Mouse (Mus musculus) CH12.LX (cell line): ENCODE results near the gene Amotl1. TPM values are rescaled to one million over a fixed set of nuclear protein-coding genes. Genes with fewer than 3 reads are reported as not detected.
"Not testable (repeated sequence)": the region's sequence is repeated elsewhere in the genome, so short reads cannot be mapped to it uniquely, and the experiment has no call there.

Source experiments
- DNase-seq: peaks from one replicate; pipeline ENCODE4 v3.0.0-alpha.2; 2013; ENCODE audit errors: extremely low read depth
- H3K27ac ChIP-seq: 2 replicates; pipeline ENCODE4 v1.5.1; 2012; ENCODE audit warnings: low read depth, mild to moderate bottlenecking, control low read depth, moderate library complexity; ENCODE audit not compliant: insufficient read depth
- H3K27me3 ChIP-seq: replicated peaks from 2 replicates; pipeline ENCODE3; 2012; ENCODE audit warnings: inconsistent platforms
- H3K36me3 ChIP-seq, 2 experiments: replicated peaks in 1 of 2; 2 replicates each; pipeline versions ENCODE3 to v1.6.1; 2012; ENCODE audit warnings: inconsistent platforms in 1 of 2, low read length in 1 of 2, mild to moderate bottlenecking in 1 of 2, mixed read lengths in 1 of 2, moderate library complexity in 1 of 2; ENCODE audit not compliant: control insufficient read depth in 1 of 2, insufficient read depth in 1 of 2
- H3K4me1 ChIP-seq, 2 experiments: 2 replicates each; pipeline ENCODE4 v1.6.1; 2012; ENCODE audit warnings: inconsistent platforms in 1 of 2, moderate library complexity in 1 of 2; ENCODE audit not compliant: insufficient read depth in 2 of 2, control insufficient read depth in 1 of 2
- H3K4me2 ChIP-seq: 2 replicates; pipeline ENCODE4 v1.6.1; 2012; ENCODE audit warnings: low read depth, mild to moderate bottlenecking, control low read depth; ENCODE audit not compliant: poor library complexity, insufficient read depth, severe bottlenecking
- H3K4me3 ChIP-seq, 3 experiments: fragments of 150-350 bp in 1 of 3; sonication (generic) in 1 of 3; replicated peaks in 1 of 3; 2 replicates each; pipeline versions ENCODE3 to v1.5.1; 2011 to 2012; ENCODE audit warnings: low read depth in 2 of 3, low read length in 2 of 3, mild to moderate bottlenecking in 2 of 3, moderate library complexity in 2 of 3, control low read depth in 1 of 3, improper control_type of control experiment in 1 of 3, inconsistent platforms in 1 of 3, mixed read lengths in 1 of 3; ENCODE audit not compliant: poor library complexity in 1 of 3
- H3K79me2 ChIP-seq: replicated peaks from 2 replicates; pipeline ENCODE4 v1.6.1; 2012; ENCODE audit warnings: mild to moderate bottlenecking, moderate library complexity; ENCODE audit not compliant: control insufficient read depth, poor library complexity, insufficient read depth, severe bottlenecking; ENCODE audit errors: extremely low read depth
- H3K9ac ChIP-seq: 2 replicates; pipeline ENCODE4 v1.6.1; 2012; ENCODE audit warnings: low read depth, mild to moderate bottlenecking, control low read depth, moderate library complexity; ENCODE audit not compliant: insufficient read depth
- H3K9me3 ChIP-seq: replicated peaks from 2 replicates; pipeline ENCODE3; 2012; ENCODE audit warnings: low read length, inconsistent platforms, mixed read lengths
- BHLHE40 ChIP-seq: IDR thresholded peaks from 2 replicates; pipeline ENCODE4 v1.6.1; 2011; ENCODE audit warnings: mild to moderate bottlenecking, low read depth, low read length, improper control_type of control experiment
- CHD2 ChIP-seq: IDR thresholded peaks from 2 replicates; pipeline ENCODE4 v1.6.1; 2011; ENCODE audit warnings: low read length, improper control_type of control experiment
- CTCF ChIP-seq, 2 experiments: IDR thresholded peaks in 1 of 2; conservative IDR thresholded peaks in 1 of 2; 2 replicates each; pipeline ENCODE4 v1.5.1; 2011 to 2012; ENCODE audit warnings: low read depth in 2 of 2, low read length in 2 of 2, improper control_type of control experiment in 1 of 2, inconsistent platforms in 1 of 2, mild to moderate bottlenecking in 1 of 2, moderate library complexity in 1 of 2
- ELF1 ChIP-seq: IDR thresholded peaks from 2 replicates; pipeline ENCODE4 v1.6.1; 2014; ENCODE audit warnings: low read depth, mild to moderate bottlenecking, inconsistent platforms, low read length, improper control_type of control experiment
- ETS1 ChIP-seq: conservative IDR thresholded peaks from 2 replicates; pipeline ENCODE4 v1.6.1; 2012; ENCODE audit warnings: low read depth, mild to moderate bottlenecking, inconsistent platforms, low read length, improper control_type of control experiment, moderate library complexity
- GABPA ChIP-seq: IDR thresholded peaks from 2 replicates; pipeline ENCODE4 v1.6.1; 2012; ENCODE audit warnings: low read depth, low read length, improper control_type of control experiment, inconsistent platforms; ENCODE audit not compliant: insufficient replicate concordance
- HCFC1 ChIP-seq: IDR thresholded peaks from 2 replicates; pipeline ENCODE4 v1.6.1; 2012; ENCODE audit warnings: low read depth, mild to moderate bottlenecking, inconsistent platforms, low read length, improper control_type of control experiment
- IRF4 ChIP-seq: IDR thresholded peaks from 2 replicates; pipeline ENCODE4 v1.6.1; 2014; ENCODE audit warnings: low read depth, mild to moderate bottlenecking, inconsistent platforms, low read length, improper control_type of control experiment
- KAT2A ChIP-seq: IDR thresholded peaks from 2 replicates; pipeline ENCODE4 v1.6.1; 2012; ENCODE audit warnings: low read length, improper control_type of control experiment, inconsistent platforms; ENCODE audit not compliant: insufficient replicate concordance
- MAZ ChIP-seq: IDR thresholded peaks from 2 replicates; pipeline ENCODE4 v1.6.1; 2012; ENCODE audit warnings: low read depth, mild to moderate bottlenecking, inconsistent platforms, low read length, improper control_type of control experiment, moderate library complexity
- MEF2A ChIP-seq: IDR thresholded peaks from 2 replicates; pipeline ENCODE4 v1.6.1; 2014; ENCODE audit warnings: low read depth, mild to moderate bottlenecking, inconsistent platforms, low read length, improper control_type of control experiment, borderline replicate concordance
- MXI1 ChIP-seq: IDR thresholded peaks from 2 replicates; pipeline ENCODE4 v1.6.1; 2011; ENCODE audit warnings: mild to moderate bottlenecking, low read depth, low read length, improper control_type of control experiment
- MYC ChIP-seq: IDR thresholded peaks from 2 replicates; pipeline ENCODE4 v1.6.1; 2011; ENCODE audit warnings: low read depth, mild to moderate bottlenecking, improper control_type of control experiment, low read length
- NELFE ChIP-seq: IDR thresholded peaks from 2 replicates; pipeline ENCODE4 v1.6.1; 2011; ENCODE audit warnings: low read depth, low read length, improper control_type of control experiment
- SIN3A ChIP-seq: IDR thresholded peaks from 2 replicates; pipeline ENCODE4 v1.6.1; 2012; ENCODE audit warnings: low read length, improper control_type of control experiment, inconsistent platforms
- SMC3 ChIP-seq: IDR thresholded peaks from 2 replicates; pipeline ENCODE4 v1.6.1; 2011; ENCODE audit warnings: low read depth, low read length, improper control_type of control experiment
- UBTF ChIP-seq: IDR thresholded peaks from 2 replicates; pipeline ENCODE4 v1.6.1; 2012; ENCODE audit warnings: low read depth, mild to moderate bottlenecking, inconsistent platforms, low read length, improper control_type of control experiment, moderate library complexity
- USF2 ChIP-seq: conservative IDR thresholded peaks from 2 replicates; pipeline ENCODE4 v1.6.1; 2011; ENCODE audit warnings: low read depth, low read length, improper control_type of control experiment
- ZC3H11A ChIP-seq: IDR thresholded peaks from 2 replicates; pipeline ENCODE4 v1.6.1; 2012; ENCODE audit warnings: low read depth, mild to moderate bottlenecking, inconsistent platforms, low read length, improper control_type of control experiment
- ZMIZ1 ChIP-seq: IDR thresholded peaks from 2 replicates; pipeline ENCODE4 v1.6.1; 2012; ENCODE audit warnings: low read depth, mild to moderate bottlenecking, inconsistent platforms, low read length, improper control_type of control experiment
- ZNF384 ChIP-seq: IDR thresholded peaks from 2 replicates; pipeline ENCODE4 v1.6.1; 2012; ENCODE audit warnings: low read depth, low read length, improper control_type of control experiment, inconsistent platforms
- dilution Hi-C: fragments of 300-500 bp; cut with MboI; formaldehyde crosslinking; loops from 2 replicates; pipeline ENCODE4 v1.14.3; 2020; ENCODE audit warnings: low sequenced_read_pairs; ENCODE audit not compliant: extremely low pct_unique_long_range_greater_than_20kb, extremely low pct_ligation_motif_present
- in situ Hi-C: fragments of 300-500 bp; cut with MboI; formaldehyde crosslinking; loops from 3 replicates; pipeline ENCODE4 v1.14.3; 2019; ENCODE audit warnings: low sequenced_read_pairs, low pct_ligation_motif_present, low pct_unique_long_range_greater_than_20kb, mixed read lengths
- polyA plus RNA-seq: library from polyadenylated mRNA; unstranded; fragments of >175 nt; gene quantifications from 2 replicates; pipeline ENCODE4 v1.2.1, GENCODE M21; 2012; ENCODE audit warnings: low read depth; ENCODE audit not compliant: insufficient read length
- total RNA-seq, 2 experiments: library from RNA; depleted of rRNA; stranded (reverse); fragments of 300-350 nt in 1 of 2; fragments of >200 nt in 1 of 2; gene quantifications; 2 replicates each; pipeline ENCODE4 v1.2.3; 2012 to 2014

Amotl1 gene
- total and polyA plus RNA-seq, 3 experiments: 0.93 to 2.7 (median 1.2) TPM

GRCm38 (mm10) chr9:14673109-14673508 is 28.3 kb upstream of the Amotl1 start:
- H3K27ac ChIP-seq: no peak overlapping the region
- TF ChIP-seq NELFE (no peak), SIN3A (no peak), HCFC1 (no peak), ZMIZ1 (no peak), UBTF (no peak), KAT2A (no peak), IRF4 (no peak)
- TF ChIP-seq, all 38 proteins: peak for 0
- Histone ChIP-seq H3K36me3 (no peaks in the 10 kb centered on the region), H3K4me1 (no peaks in the 10 kb centered on the region), H3K9me3 (no peaks in the 10 kb centered on the region), H3K79me2 (no peaks in the 10 kb centered on the region), H3K4me2 (no peak overlapping the region), H3K27me3 (no peaks in the 10 kb centered on the region), H3K4me3 (no peak overlapping the region), H3K9ac (no peak overlapping the region)
- in situ Hi-C loops: no loop called here
- no peak for DNase-seq
- dilution Hi-C loops: no loop called here

DNA sequence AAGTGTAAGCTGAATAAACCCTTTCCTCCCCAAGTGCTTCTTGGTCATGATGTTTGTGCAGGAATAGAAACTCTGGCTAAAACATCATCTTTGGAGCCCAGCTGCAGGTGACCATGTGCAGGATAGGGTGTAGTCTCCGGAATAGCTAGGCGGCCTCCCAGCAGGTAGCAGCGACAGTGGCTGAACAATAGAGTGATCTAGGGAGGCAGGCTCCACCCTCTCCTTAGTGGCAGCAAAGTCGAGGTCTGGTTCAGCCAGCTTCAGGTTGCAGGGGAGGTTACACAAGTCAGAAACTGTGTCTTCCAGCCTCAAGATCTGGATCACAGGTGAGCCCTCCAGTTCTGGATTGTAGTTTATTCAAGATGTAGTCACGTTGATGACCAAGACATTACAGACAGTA is 27.1 kb upstream of the Amotl1 start:
- H3K4me2 ChIP-seq, dilution Hi-C loops, H3K9me3 ChIP-seq, DNase-seq, H3K27ac ChIP-seq, H3K79me2 ChIP-seq, H3K4me1 ChIP-seq, in situ Hi-C loops, H3K4me3 ChIP-seq, H3K27me3 ChIP-seq, H3K36me3 ChIP-seq, H3K9ac ChIP-seq: not testable (repeated sequence)

DNA sequence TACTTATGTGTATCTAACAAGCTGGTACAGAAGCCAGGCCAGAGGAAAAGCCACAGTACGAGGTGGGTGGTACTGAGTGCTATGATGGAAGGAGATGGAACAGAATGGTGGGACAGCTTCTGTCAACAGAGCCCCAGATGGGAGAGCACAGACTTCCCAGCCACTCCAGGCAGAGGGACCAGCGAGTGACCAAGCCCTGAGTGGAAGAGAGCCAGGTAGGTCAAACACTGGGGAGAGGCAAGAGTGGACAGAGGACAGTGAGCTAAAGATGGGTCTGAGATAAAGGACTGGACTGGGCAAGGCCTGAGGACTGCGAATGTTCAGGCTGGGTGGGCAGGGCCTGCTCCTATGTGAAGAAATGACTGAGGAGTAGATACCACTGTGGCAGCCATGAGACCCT is 23.5 kb upstream of the Amotl1 start:
- Histone ChIP-seq H3K27me3 (no peaks in the 10 kb centered on the region), H3K36me3 (no peaks in the 10 kb centered on the region), H3K4me3 (no peak overlapping the region), H3K9me3 (no peaks in the 10 kb centered on the region), H3K4me1 (no peaks in the 10 kb centered on the region), H3K4me2 (no peak overlapping the region), H3K27ac (no peak overlapping the region), H3K9ac (no peak overlapping the region), H3K79me2 (no peaks in the 10 kb centered on the region)
- DNase-seq: no peak
- TF ChIP-seq MXI1 (no peak), SMC3 (no peak), ZNF384 (no peak), ZC3H11A (no peak), MAZ (no peak), ETS1 (no peak), GABPA (no peak), HCFC1 (no peak), SIN3A (no peak), MYC (no peak), CTCF (conservative IDR thresholded peaks at IDR 0.05 in 1 of 2, IDR thresholded peaks at IDR 0.05 in 1 of 2; ENCODE audit: low read depth in 2 of 2, low read length in 2 of 2) (no peak), ELF1 (no peak), CHD2 (no peak), MEF2A (no peak), BHLHE40 (no peak), USF2 (no peak)
- dilution Hi-C loops (no loop called here), in situ Hi-C loops (no loop called here)
